Mouse (Mus musculus): ENCODE measurements around the gene Gpr55. TPM values are rescaled to one million over a fixed set of nuclear protein-coding genes. Genes with fewer than 3 reads are reported as not detected.

Gene Gpr55
- polyA plus RNA-seq, 1 experiment from 2014 or later: 0.08 TPM

Other genes starting within 250 kb of the Gpr55 start
- 0.40 and 1.3 TPM in 2 replicates for gene A630001G21Rik, start 182.4 kb downstream of the Gpr55 start, polyA plus RNA-seq (2016; fragmentation: Nextera tagmentation; extraction: Ambion mirVana)
- 71.7 and 81.3 TPM in 2 replicates for gene Cab39, start 167.6 kb downstream of the Gpr55 start, polyA plus RNA-seq (2016; fragmentation: Nextera tagmentation; extraction: Ambion mirVana)
- 131 and 138 TPM in 2 replicates for gene Itm2c, start 66.7 kb downstream of the Gpr55 start, polyA plus RNA-seq (2016; fragmentation: Nextera tagmentation; extraction: Ambion mirVana)
- 1.0 and 1.6 TPM in 2 replicates for gene 4933407L21Rik, start 32.5 kb downstream of the Gpr55 start, polyA plus RNA-seq (2016; fragmentation: Nextera tagmentation; extraction: Ambion mirVana)
- not detected in 2 replicates for gene Spata3, start 55.8 kb upstream of the Gpr55 start, polyA plus RNA-seq (2016; fragmentation: Nextera tagmentation; extraction: Ambion mirVana)
- 1.1 and 1.6 TPM in 2 replicates for gene 2810459M11Rik, start 84.9 kb upstream of the Gpr55 start, polyA plus RNA-seq (2016; fragmentation: Nextera tagmentation; extraction: Ambion mirVana)
- 194 and 210 TPM in 2 replicates for gene Psmd1, start 103.4 kb upstream of the Gpr55 start, polyA plus RNA-seq (2016; fragmentation: Nextera tagmentation; extraction: Ambion mirVana)
- gene Htr2b, start 151.0 kb upstream of the Gpr55 start, polyA plus RNA-seq (2016; fragmentation: Nextera tagmentation; extraction: Ambion mirVana): 0.27 and 0.42 TPM in 2 replicates
- gene Gm21972, start 172.6 kb upstream of the Gpr55 start, polyA plus RNA-seq (2016; fragmentation: Nextera tagmentation; extraction: Ambion mirVana): not detected in 2 replicates
- 36.7 and 37.0 TPM in 2 replicates for gene Armc9, start 193.8 kb upstream of the Gpr55 start, polyA plus RNA-seq (2016; fragmentation: Nextera tagmentation; extraction: Ambion mirVana)